Mouse (Mus musculus): ENCODE measurements at regions not wholly inside any gene's neighbourhood (a gene's known extent, or its start where the extent isn't known, plus 50 kb on each side); places are given as distances from the start of the nearest gene placed in this dataset.

GRCm38 (mm10) chr1:152301355-152301754, 85.1 kb downstream of the Tsen15 start:
- TF ChIP-seq CTCF (IDR thresholded peaks at IDR 0.05; ENCODE audit: low read depth, low read length) (no peak), EP300 (IDR thresholded peaks at IDR 0.05; ENCODE audit: insufficient read depth, low read depth, low read length) (no peak)

Measured in ES-Bruce4 (cell line).